Mouse (Mus musculus) ES-E14 (cell line): ENCODE results near the gene Ubqln2.

Experiments
- CHD2 ChIP-seq: IDR thresholded peaks from 2 replicates; pipeline ENCODE4 v1.6.1; 2014; ENCODE audit warnings: mild to moderate bottlenecking, low read depth, low read length, inconsistent platforms
- HCFC1 ChIP-seq: IDR thresholded peaks from 2 replicates; pipeline ENCODE4 v1.6.1; 2012; ENCODE audit warnings: low read length, inconsistent platforms, borderline replicate concordance; ENCODE audit not compliant: insufficient read depth
- ZC3H11A ChIP-seq: IDR thresholded peaks from 2 replicates; pipeline ENCODE4 v1.6.1; 2012; ENCODE audit warnings: low read depth, mild to moderate bottlenecking, inconsistent platforms, low read length, borderline replicate concordance
- ZNF384 ChIP-seq: IDR thresholded peaks from 2 replicates; pipeline ENCODE4 v1.6.1; 2012; ENCODE audit warnings: low read depth, low read length, inconsistent platforms

- TF ChIP-seq CHD2, result no peak
- TF ChIP-seq ZNF384, result no peak
- no peak for TF ChIP-seq HCFC1
- no peak for TF ChIP-seq ZC3H11A
Observed at GRCm38 (mm10) chrX:153505954-153506353, 7.9 kb downstream of the Ubqln2 start.
